Mouse (Mus musculus): Measurements from ENCODE around the gene Slit1.

DNA sequence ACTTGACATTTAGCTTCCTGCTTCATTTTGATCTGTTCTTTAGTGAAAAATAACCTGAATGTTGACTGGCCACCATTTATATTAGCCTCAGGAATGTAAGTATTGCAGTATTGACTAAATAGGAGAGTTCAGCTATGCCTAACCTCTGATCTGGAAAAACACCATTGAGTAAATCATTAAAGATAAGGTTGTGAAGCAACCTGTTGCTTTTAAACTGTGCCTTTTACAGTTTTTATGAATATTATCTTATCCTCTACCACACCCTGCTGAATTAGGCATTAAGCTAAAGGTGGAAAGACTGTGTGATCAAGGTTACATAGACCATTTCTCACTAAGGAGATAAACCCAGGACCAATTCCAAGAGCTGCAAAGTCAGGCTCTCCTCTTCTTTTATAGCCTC, 165.9 kb downstream of the Slit1 start:
- no peak for TF ChIP-seq CTCF (IDR thresholded peaks at IDR 0.05; ENCODE audit: borderline replicate concordance, control insufficient read depth, extremely low read depth, insufficient read depth, low read length, poor library complexity)
- TF ChIP-seq POLR2A (IDR thresholded peaks at IDR 0.05; ENCODE audit: control insufficient read depth, extremely low read depth, insufficient read depth, low read length, poor library complexity), result no peak
